Mouse (Mus musculus): ENCODE measurements at regions not wholly inside any gene's neighbourhood (a gene's known extent, or its start where the extent isn't known, plus 50 kb on each side); places are given as distances from the start of the nearest gene placed in this dataset.

GRCm38 (mm10) chr13:119231556-119231955 is 196.8 kb upstream of the Paip1 start:
- no peaks in the 10 kb centered on the region for H3K9me3 ChIP-seq (ENCODE audit: control insufficient read depth, low read length)
- WGBS, result 47% methylated on average over 11 of the region's 11 CpGs
- no peak for ATAC-seq (replicated peaks; ENCODE audit: low FRiP score, low TSS enrichment, low read depth)

GRCm38 (mm10) chr13:119232100-119233029 is 196.0 kb upstream of the Paip1 start:
- Histone ChIP-seq H3K9ac (ENCODE audit: low read length) (no peak overlapping the region), H3K4me2 (ENCODE audit: low read length) (no peak overlapping the region), H3K9me3 (ENCODE audit: control insufficient read depth, low read length) (no peaks in the 10 kb centered on the region), H3K4me1 (replicated peaks; ENCODE audit: control insufficient read depth, insufficient read depth, low read length) (no peaks in the 10 kb centered on the region), H3K27me3 (replicated peaks; ENCODE audit: control insufficient read depth, insufficient read depth, low read length) (no peaks in the 10 kb centered on the region), H3K4me3 (ENCODE audit: low read depth, low read length) (no peak overlapping the region), H3K27ac (ENCODE audit: low read depth) (no peak overlapping the region), H3K36me3 (ENCODE audit: control insufficient read depth, insufficient read depth, low read length) (no peaks in the 10 kb centered on the region)
- DNase-seq (ENCODE audit: low spot score) (no peak), ATAC-seq (replicated peaks; ENCODE audit: low FRiP score, low TSS enrichment, low read depth) (no peak)
- 56% methylated on average over 8 of the region's 8 CpGs for WGBS

More at GRCm38 (mm10) chr13:119231556-119231955, 196.8 kb upstream of the Paip1 start:
- no peak for DNase-seq (ENCODE audit: low spot score)
- H3K4me3 ChIP-seq (ENCODE audit: low read depth, low read length), result no peak overlapping the region
- H3K36me3 ChIP-seq (ENCODE audit: control insufficient read depth, insufficient read depth, low read length), result no peaks in the 10 kb centered on the region
- no peak overlapping the region for H3K27ac ChIP-seq (ENCODE audit: low read depth)
- H3K4me1 ChIP-seq (replicated peaks; ENCODE audit: control insufficient read depth, insufficient read depth, low read length), result no peaks in the 10 kb centered on the region
- no peaks in the 10 kb centered on the region for H3K27me3 ChIP-seq (replicated peaks; ENCODE audit: control insufficient read depth, insufficient read depth, low read length)
- H3K4me2 ChIP-seq (ENCODE audit: low read length), result no peak overlapping the region
- no peak overlapping the region for H3K9ac ChIP-seq (ENCODE audit: low read length)

GRCm38 (mm10) chr13:119233030-119233385 is 195.4 kb upstream of the Paip1 start:
- DNase-seq (ENCODE audit: low spot score) (no peak), ATAC-seq (replicated peaks; ENCODE audit: low FRiP score, low TSS enrichment, low read depth) (no peak)
- Histone ChIP-seq H3K4me3 (ENCODE audit: low read depth, low read length) (no peak overlapping the region), H3K36me3 (ENCODE audit: control insufficient read depth, insufficient read depth, low read length) (no peaks in the 10 kb centered on the region), H3K4me2 (ENCODE audit: low read length) (no peak overlapping the region), H3K4me1 (replicated peaks; ENCODE audit: control insufficient read depth, insufficient read depth, low read length) (no peaks in the 10 kb centered on the region), H3K9ac (ENCODE audit: low read length) (no peak overlapping the region), H3K27me3 (replicated peaks; ENCODE audit: control insufficient read depth, insufficient read depth, low read length) (no peaks in the 10 kb centered on the region), H3K27ac (ENCODE audit: low read depth) (no peak overlapping the region), H3K9me3 (ENCODE audit: control insufficient read depth, low read length) (no peaks in the 10 kb centered on the region)
- WGBS, result 82% methylated on average over 4 of the region's 4 CpGs

- Histone ChIP-seq H3K4me1 (replicated peaks; ENCODE audit: control insufficient read depth, insufficient read depth, low read length) (no peaks in the 10 kb centered on the region), H3K4me2 (ENCODE audit: low read length) (no peak overlapping the region), H3K27me3 (replicated peaks; ENCODE audit: control insufficient read depth, insufficient read depth, low read length) (no peaks in the 10 kb centered on the region), H3K27ac (ENCODE audit: low read depth) (no peak overlapping the region), H3K9ac (ENCODE audit: low read length) (no peak overlapping the region), H3K4me3 (ENCODE audit: low read depth, low read length) (no peak overlapping the region), H3K9me3 (ENCODE audit: control insufficient read depth, low read length) (no peaks in the 10 kb centered on the region), H3K36me3 (ENCODE audit: control insufficient read depth, insufficient read depth, low read length) (no peaks in the 10 kb centered on the region)
- 43% methylated on average over 3 of the region's 3 CpGs for WGBS
- ATAC-seq (replicated peaks; ENCODE audit: low FRiP score, low TSS enrichment, low read depth) (no peak), DNase-seq (ENCODE audit: low spot score) (no peak)
Measured at GRCm38 (mm10) chr13:119233869-119234268, 194.5 kb upstream of the Paip1 start.

- no peaks in the 10 kb centered on the region for H3K9me3 ChIP-seq (ENCODE audit: control insufficient read depth, low read length)
- DNase-seq (ENCODE audit: low spot score), result no peak
Measured at GRCm38 (mm10) chr13:119242358-119242757, 186.0 kb upstream of the Paip1 start.

GRCm38 (mm10) chr13:119247101-119247500 is 181.3 kb upstream of the Paip1 start:
- no peak overlapping the region for H3K9ac ChIP-seq (ENCODE audit: low read length)
- ATAC-seq (replicated peaks; ENCODE audit: low FRiP score, low TSS enrichment, low read depth), result no peak
- 43% methylated on average over 2 of the region's 2 CpGs for WGBS
- no peak for DNase-seq (ENCODE audit: low spot score)
- H3K9me3 ChIP-seq (ENCODE audit: control insufficient read depth, low read length), result no peaks in the 10 kb centered on the region
- no peaks in the 10 kb centered on the region for H3K4me1 ChIP-seq (replicated peaks; ENCODE audit: control insufficient read depth, insufficient read depth, low read length)
- H3K4me2 ChIP-seq (ENCODE audit: low read length), result no peak overlapping the region
- H3K27ac ChIP-seq (ENCODE audit: low read depth), result no peak overlapping the region
- no peaks in the 10 kb centered on the region for H3K36me3 ChIP-seq (ENCODE audit: control insufficient read depth, insufficient read depth, low read length)
- no peaks in the 10 kb centered on the region for H3K27me3 ChIP-seq (replicated peaks; ENCODE audit: control insufficient read depth, insufficient read depth, low read length)
- H3K4me3 ChIP-seq (ENCODE audit: low read depth, low read length), result no peak overlapping the region

More at GRCm38 (mm10) chr13:119242358-119242757, 186.0 kb upstream of the Paip1 start:
- H3K27me3 ChIP-seq (replicated peaks; ENCODE audit: control insufficient read depth, insufficient read depth, low read length), result no peaks in the 10 kb centered on the region
- H3K36me3 ChIP-seq (ENCODE audit: control insufficient read depth, insufficient read depth, low read length), result no peaks in the 10 kb centered on the region
- H3K4me3 ChIP-seq (ENCODE audit: low read depth, low read length), result no peak overlapping the region
- no peak overlapping the region for H3K4me2 ChIP-seq (ENCODE audit: low read length)
- no peak overlapping the region for H3K9ac ChIP-seq (ENCODE audit: low read length)
- no peak for ATAC-seq (replicated peaks; ENCODE audit: low FRiP score, low TSS enrichment, low read depth)
- no peaks in the 10 kb centered on the region for H3K4me1 ChIP-seq (replicated peaks; ENCODE audit: control insufficient read depth, insufficient read depth, low read length)
- 58% methylated on average over 3 of the region's 3 CpGs for WGBS
- H3K27ac ChIP-seq (ENCODE audit: low read depth), result no peak overlapping the region

- no peaks in the 10 kb centered on the region for H3K9me3 ChIP-seq (ENCODE audit: control insufficient read depth, low read length)
- H3K27me3 ChIP-seq (replicated peaks; ENCODE audit: control insufficient read depth, insufficient read depth, low read length), result no peaks in the 10 kb centered on the region
- no peak overlapping the region for H3K4me2 ChIP-seq (ENCODE audit: low read length)
- H3K4me3 ChIP-seq (ENCODE audit: low read depth, low read length), result no peak overlapping the region
- DNase-seq (ENCODE audit: low spot score) (no peak), ATAC-seq (replicated peaks; ENCODE audit: low FRiP score, low TSS enrichment, low read depth) (no peak)
- H3K36me3 ChIP-seq (ENCODE audit: control insufficient read depth, insufficient read depth, low read length), result no peaks in the 10 kb centered on the region
- no peaks in the 10 kb centered on the region for H3K4me1 ChIP-seq (replicated peaks; ENCODE audit: control insufficient read depth, insufficient read depth, low read length)
- 81% methylated on average over 2 of the region's 2 CpGs for whole genome bisulfite sequencing
- no peak overlapping the region for H3K27ac ChIP-seq (ENCODE audit: low read depth)
- H3K9ac ChIP-seq (ENCODE audit: low read length), result no peak overlapping the region
Measured at GRCm38 (mm10) chr13:119252006-119252405, 176.4 kb upstream of the Paip1 start.

GRCm38 (mm10) chr13:119256350-119256749 is 172.1 kb upstream of the Paip1 start:
- H3K27ac ChIP-seq (ENCODE audit: low read depth), result no peak overlapping the region
- ATAC-seq (replicated peaks; ENCODE audit: low FRiP score, low TSS enrichment, low read depth) (no peak), DNase-seq (ENCODE audit: low spot score) (no peak)
- H3K4me3 ChIP-seq (ENCODE audit: low read depth, low read length), result no peak overlapping the region
- H3K4me2 ChIP-seq (ENCODE audit: low read length), result no peak overlapping the region
- no peaks in the 10 kb centered on the region for H3K36me3 ChIP-seq (ENCODE audit: control insufficient read depth, insufficient read depth, low read length)
- WGBS, result 63% methylated on average over 6 of the region's 6 CpGs
- H3K4me1 ChIP-seq (replicated peaks; ENCODE audit: control insufficient read depth, insufficient read depth, low read length), result no peaks in the 10 kb centered on the region
- no peak overlapping the region for H3K9ac ChIP-seq (ENCODE audit: low read length)
- no peaks in the 10 kb centered on the region for H3K27me3 ChIP-seq (replicated peaks; ENCODE audit: control insufficient read depth, insufficient read depth, low read length)
- no peaks in the 10 kb centered on the region for H3K9me3 ChIP-seq (ENCODE audit: control insufficient read depth, low read length)

GRCm38 (mm10) chr13:119258515-119258914 is 169.9 kb upstream of the Paip1 start:
- Histone ChIP-seq H3K4me2 (ENCODE audit: low read length) (no peak overlapping the region), H3K27me3 (replicated peaks; ENCODE audit: control insufficient read depth, insufficient read depth, low read length) (no peaks in the 10 kb centered on the region), H3K27ac (ENCODE audit: low read depth) (no peak overlapping the region), H3K36me3 (ENCODE audit: control insufficient read depth, insufficient read depth, low read length) (no peaks in the 10 kb centered on the region), H3K4me3 (ENCODE audit: low read depth, low read length) (no peak overlapping the region), H3K9ac (ENCODE audit: low read length) (no peak overlapping the region), H3K9me3 (ENCODE audit: control insufficient read depth, low read length) (no peaks in the 10 kb centered on the region), H3K4me1 (replicated peaks; ENCODE audit: control insufficient read depth, insufficient read depth, low read length) (no peaks in the 10 kb centered on the region)
- WGBS, result 73% methylated on average over 9 of the region's 9 CpGs
- ATAC-seq (replicated peaks; ENCODE audit: low FRiP score, low TSS enrichment, low read depth) (no peak), DNase-seq (ENCODE audit: low spot score) (no peak)

Measured in intestine, embryonic 14.5 days (tissue).